Mouse (Mus musculus) adrenal gland, postnatal 10 days (tissue): ENCODE data around the gene Gpc4. TPM values are rescaled to one million over a fixed set of nuclear protein-coding genes. Genes with fewer than 3 reads are reported as not detected.

ENCODE experiments used
- DNase-seq: peaks from one replicate; pipeline ENCODE4 v3.0.0; 2021; ENCODE audit warnings: mixed read lengths
- total RNA-seq, 2 experiments: library from RNA; stranded (reverse); gene quantifications; 2 replicates each; pipeline ENCODE4 v1.2.3; 2021

The Gpc4 gene
- total RNA-seq, 2 experiments from 2014 or later = 96.0 to 113 TPM

GRCm38 (mm10) chrX:52151100-52151499 lies 14.0 kb downstream of the Gpc4 start:
- DNase-seq = no peak

- DNase-seq = no peak
Measured at GRCm38 (mm10) chrX:52145563-52145962, 19.5 kb downstream of the Gpc4 start.

- no peak for DNase-seq
Measured at GRCm38 (mm10) chrX:52144491-52144890, 20.6 kb downstream of the Gpc4 start.

DNA sequence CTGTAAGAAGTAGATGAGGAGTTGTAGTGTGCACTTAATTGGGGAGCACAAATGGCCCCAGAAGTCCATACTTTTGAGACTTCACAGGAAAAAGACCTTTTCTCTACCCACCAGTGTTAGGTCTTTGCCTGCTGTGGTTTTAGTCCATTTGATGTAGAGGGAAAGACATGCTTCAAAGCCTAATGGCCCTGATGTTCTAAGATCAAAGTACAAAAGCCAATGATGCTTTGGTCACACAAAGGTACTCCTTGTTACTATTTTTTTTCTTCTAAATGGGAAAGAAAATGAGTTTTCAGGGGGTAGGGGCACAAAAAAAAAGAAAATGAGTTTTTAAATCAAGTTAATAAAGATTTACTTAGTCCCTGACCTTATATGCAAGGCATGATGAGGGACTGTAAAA lies 24.7 kb downstream of the Gpc4 start:
- no peak for DNase-seq

DNA sequence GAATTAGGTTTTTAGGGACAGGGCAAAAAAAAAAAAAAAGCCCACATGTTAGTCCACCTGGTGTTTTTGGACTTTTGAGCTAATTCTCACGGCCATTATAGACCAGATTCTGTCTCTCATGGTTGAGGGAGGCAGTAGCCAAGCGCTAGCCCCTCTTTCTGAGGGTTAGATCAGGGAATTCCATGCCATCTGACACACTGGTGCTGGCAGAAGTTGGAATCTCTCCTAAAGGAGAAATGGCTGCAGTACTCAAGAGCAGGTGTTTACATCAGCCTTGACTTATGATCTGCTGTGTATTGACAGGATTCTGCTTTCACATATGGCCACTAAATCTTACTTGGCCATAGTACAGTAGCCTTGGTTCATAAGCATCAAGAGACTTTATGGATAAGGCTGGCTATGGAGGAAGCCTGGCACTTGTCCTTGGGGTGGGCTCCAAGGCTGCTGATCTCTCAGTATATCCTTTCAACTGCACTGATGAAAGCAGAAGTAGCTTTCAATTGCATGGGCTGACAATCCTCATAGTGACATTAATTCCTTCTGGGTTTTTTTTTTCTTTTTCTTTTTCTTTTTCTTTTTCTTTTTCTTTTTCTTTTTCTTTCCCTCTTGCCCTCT lies 26.5 kb downstream of the Gpc4 start:
- DNase-seq = no peak

DNA sequence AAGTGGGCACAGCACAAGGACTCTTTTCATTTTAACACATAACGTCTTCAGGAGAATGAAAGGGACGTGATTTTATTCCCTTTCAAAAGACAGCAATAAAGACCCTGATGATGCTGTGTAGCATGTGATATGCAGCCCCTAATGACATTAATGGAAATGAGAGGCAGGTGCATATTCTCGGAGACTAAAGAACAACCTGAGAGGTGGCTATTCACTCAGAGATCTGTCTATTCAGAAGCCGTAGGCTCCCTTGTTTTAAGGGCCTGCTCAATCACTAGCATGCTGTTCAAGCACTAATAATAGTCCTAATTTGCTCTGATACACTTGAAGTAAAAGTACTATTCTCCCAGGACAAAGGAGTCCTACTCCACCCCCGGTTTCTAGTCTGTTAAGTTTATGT lies 27.0 kb downstream of the Gpc4 start:
- DNase-seq = no peak

GRCm38 (mm10) chrX:52136525-52136924 lies 28.5 kb downstream of the Gpc4 start:
- no peak for DNase-seq

DNA sequence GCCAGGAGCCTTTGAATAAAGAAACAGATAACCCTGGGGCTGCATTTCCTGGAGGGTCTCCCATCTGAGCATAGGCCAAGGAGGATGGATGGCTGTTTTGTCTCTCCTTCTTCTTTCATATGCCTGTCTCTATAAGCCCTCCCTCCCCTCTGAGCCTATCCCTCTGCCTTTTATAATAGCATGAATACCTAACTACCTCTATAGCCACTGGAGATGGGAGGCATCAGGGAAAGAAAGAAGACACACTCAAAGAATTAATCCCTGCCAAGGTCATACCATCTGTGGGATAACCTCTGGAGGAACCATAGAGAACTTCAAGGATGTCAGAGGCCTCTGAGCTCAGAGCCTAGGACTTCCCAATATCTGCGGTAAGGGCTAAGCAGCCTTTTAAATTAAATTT lies 35.4 kb downstream of the Gpc4 start:
- DNase-seq = no peak

DNA sequence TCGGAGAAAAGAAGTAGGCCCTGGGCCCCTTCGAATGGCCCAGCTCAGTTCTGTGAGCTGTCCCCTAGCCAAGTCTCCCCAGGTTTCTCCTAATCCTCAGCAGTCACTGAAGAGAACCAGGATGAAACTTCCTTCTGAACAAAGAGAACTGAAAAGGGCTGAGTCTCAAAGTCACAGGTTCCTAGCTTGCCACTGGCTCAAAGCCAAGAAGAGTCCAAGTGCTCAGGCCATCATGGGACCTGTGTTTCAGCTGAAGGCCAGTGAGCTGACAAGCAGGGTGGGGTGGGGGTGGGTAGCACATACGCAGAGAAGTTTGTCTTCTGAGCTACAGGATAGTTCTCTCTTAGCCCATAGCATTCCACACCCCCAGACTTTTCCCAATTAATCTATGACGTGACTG lies 36.3 kb downstream of the Gpc4 start:
- no peak for DNase-seq

DNA sequence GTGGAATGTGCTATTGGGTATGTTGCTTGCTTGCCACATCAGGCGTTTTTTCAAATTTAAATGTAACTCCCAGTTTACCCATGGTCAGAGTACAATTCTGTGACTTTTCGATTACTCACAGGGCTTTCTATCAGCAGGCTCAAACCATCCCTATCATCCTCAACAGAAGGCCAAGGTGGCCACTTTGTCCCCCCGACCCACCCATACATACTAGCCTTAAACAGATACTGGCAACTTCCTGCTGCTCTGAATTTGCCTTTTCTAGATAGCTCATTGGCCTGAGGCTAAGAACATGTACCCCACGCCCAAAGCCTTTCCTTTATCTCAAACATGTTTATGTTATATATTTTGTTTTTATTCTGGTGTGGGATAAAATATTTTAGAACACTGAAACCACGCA lies 51.4 kb downstream of the Gpc4 start:
- DNase-seq = no peak

- DNase-seq = no peak
Measured at GRCm38 (mm10) chrX:52109663-52110062, 55.4 kb downstream of the Gpc4 start.

GRCm38 (mm10) chrX:52108966-52109365 lies 56.1 kb downstream of the Gpc4 start:
- no peak for DNase-seq

- DNase-seq = no peak
Measured at GRCm38 (mm10) chrX:52103771-52104170, 61.3 kb downstream of the Gpc4 start.

- no peak for DNase-seq
Measured at GRCm38 (mm10) chrX:52101940-52102339, 63.1 kb downstream of the Gpc4 start.

- no peak for DNase-seq
Measured at GRCm38 (mm10) chrX:52101445-52101844, 63.6 kb downstream of the Gpc4 start.

DNA sequence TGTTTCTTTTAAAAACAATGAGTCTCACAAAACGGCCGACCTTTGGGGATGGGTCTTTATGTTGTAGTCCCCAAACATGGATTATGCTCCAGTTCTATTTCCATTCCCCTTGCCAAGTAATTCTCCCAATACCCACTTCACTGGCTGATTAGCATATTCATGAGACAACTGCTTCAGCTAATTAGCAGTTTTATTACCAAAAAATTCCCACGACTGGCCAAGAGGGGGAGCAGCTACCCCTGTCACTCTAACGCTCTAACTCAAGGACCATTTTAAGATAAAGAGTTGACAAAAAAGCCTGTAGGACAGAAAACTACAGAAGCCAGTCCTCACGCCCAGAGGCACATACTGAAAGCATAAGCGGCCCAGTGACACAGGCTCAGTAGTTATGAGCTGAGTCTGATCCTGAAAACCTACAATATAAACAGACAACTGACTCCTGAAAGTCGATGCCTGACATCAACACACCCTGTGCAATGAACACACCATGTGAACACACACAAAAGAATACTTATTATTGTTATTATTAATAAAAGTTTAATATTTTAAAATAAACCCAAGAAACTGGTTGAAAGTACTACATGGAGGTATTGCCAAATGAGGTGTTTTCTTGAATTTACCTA lies 77.2 kb downstream of the Gpc4 start:
- peak; percentile 27 for DNase-seq

DNA sequence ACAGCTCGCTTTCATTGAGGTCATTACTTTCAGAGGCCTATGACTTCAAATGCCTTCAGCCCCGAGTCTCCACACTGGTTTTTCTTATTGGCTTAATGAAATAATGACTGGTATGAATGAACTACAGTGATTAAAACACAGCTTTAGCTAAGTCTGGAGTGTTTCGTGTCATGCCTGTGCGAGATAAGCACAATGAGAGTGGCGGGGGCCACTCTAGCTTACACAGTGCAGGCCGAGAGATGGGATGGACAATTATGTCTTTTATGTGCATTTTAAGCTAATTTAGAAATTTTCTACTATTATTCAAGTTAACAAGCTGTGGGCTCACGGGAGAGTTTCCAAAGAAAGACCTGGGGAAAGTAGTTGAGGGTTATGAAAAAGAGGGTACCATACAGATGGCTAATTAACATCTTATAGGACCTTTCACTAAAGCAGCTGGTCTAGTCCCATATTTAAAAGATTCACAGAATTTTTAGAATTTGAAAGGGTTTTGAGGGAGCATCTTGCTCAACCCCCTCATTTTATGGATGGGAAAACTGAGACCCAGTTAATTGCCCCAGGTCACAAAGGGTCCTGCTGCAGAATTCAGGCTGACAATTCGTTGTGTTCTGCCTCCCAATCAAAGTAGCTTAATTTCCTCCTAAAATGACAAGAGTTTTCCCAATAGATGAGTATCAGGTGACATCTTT lies 78.0 kb downstream of the Gpc4 start:
- DNase-seq = no peak

DNA sequence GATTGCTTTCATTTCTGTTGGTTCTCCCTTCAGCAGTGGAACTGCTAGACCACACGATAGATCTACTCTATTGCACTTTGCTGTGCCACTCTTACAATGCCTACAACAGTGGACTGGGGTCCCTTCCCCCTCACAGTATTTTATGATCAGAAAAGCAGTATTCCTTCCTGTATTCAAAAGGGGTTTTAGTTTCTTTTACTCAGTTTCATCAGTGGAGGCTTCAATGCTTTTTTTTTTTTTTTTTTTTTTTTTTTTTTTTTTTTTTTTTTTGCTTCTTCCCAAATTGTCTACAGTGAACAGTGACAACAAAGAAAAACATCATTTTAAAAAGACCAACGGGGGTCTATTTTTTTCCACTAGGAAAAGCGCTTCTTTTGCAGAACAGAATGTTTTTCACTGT lies 81.5 kb downstream of the Gpc4 start:
- DNase-seq = no peak

DNA sequence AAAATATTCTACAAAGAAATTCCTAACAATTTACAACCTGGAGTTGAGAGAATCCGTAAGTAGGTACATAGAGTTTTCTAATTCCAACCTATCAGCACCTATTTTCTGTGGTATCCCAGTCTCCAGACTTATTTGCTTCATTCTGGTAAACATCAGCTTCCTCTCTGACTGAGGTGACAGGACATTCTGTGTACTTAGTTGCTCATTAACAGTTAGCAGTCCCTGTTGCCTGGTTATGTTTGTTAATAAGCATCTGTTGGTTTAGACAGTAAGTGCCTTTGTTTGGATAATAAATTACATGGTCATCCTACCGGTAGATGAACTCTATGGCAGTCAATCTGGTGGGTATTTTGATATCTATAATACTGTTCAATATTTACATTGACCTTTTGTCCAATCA lies 92.6 kb downstream of the Gpc4 start:
- no peak for DNase-seq

- peak; percentile 8 for DNase-seq
Measured at GRCm38 (mm10) chrX:52053416-52053815, 111.6 kb downstream of the Gpc4 start.

DNA sequence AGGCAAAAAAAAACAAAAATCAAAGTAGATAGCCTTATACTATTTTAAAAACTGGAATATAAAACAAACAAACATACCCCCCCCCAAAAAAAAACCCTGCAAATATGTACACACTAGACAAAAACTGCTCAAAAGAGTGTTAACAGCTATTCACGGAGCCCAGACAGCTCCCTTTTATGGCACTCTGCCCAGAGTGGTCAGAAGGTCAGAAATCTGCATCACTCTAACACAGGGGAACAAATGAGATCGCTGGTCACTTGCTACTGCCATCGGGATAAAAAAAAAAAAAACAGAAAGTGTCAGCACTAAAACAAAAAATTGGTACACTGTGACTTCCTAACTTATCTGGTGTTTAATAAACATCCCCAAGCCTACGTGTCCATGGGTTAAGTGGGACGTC lies 113.0 kb downstream of the Gpc4 start:
- DNase-seq = peak; percentile 61

DNA sequence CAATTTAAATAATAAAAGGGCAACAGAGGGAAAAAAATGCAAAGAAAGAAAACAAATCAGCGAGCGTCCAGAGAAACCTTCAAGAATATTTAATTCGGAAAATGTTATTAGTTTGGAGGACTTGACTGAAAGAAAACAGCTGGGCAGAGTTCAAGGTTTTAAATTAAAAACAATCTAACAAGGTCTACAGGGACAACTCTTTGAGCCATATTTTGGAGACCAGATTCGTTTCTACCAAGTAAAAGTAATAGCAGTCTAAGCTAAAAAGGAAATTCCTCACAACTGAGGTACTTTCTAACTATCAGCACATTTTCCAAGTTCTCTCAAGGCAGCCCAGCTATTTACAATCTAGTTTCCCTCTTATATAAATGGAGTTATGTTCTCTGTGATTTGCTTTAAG lies 114.1 kb downstream of the Gpc4 start:
- no peak for DNase-seq

- DNase-seq = no peak
Measured at GRCm38 (mm10) chrX:52039875-52040274, 125.2 kb downstream of the Gpc4 start.

DNA sequence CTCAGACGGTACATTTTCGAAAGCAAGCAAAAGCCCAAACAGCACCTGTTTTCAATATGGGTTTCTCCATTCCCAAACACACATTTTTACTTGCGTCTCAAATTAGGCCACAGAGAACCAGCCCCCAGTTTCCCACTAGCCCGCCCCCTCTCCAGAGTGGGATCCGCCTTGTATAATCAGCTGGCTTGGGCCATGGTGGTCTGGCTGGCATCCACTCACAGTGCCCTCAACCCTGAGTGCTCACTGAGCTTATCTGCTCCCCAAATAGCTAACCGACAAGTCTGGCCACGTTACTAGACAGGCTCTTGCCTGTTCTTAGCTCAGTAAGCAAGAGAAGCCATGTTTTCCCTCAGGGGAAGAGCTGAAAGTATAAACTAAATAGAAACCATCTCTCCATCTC lies 134.9 kb downstream of the Gpc4 start:
- no peak for DNase-seq
